Mouse (Mus musculus): ENCODE results near the gene Dock11.

- TF ChIP-seq GATA1 (IDR thresholded peaks at IDR 0.05; ENCODE audit: low read length) (no peak), TAL1 (IDR thresholded peaks at IDR 0.05; ENCODE audit: low read length) (no peak)
These were observed 109.3 kb downstream of the Dock11 start for GRCm38 (mm10) chrX:35997793-35998419.
